Mouse (Mus musculus): ENCODE measurements at regions not wholly inside any gene's neighbourhood (a gene's known extent, or its start where the extent isn't known, plus 50 kb on each side); places are given as distances from the start of the nearest gene placed in this dataset.
A peak's percentile ranks its signal among the peaks of the same experiment; 100 is the strongest.

DNA sequence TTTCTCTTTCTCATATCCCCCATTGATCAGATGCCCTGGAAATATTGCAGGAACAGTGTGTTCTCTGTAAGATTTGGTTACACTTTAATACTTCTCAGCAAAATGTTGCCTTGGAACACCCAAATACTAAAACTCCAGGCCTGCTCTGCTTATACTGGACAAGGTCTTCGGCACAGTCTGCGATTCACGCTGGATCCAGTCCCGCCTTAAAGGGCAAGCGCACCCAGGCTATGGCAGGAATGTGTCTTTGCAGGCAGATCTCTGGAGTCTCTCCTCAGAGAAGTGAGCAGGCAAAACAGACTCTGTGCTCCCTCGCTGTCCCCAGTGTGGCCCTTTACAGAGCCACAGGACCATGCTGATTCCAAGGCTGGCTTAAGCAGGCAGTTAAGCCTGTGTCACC lies 246.2 kb upstream of the Runx1 start:
- no peak for DNase-seq (ENCODE audit: low spot score in 2 of 2)

DNA sequence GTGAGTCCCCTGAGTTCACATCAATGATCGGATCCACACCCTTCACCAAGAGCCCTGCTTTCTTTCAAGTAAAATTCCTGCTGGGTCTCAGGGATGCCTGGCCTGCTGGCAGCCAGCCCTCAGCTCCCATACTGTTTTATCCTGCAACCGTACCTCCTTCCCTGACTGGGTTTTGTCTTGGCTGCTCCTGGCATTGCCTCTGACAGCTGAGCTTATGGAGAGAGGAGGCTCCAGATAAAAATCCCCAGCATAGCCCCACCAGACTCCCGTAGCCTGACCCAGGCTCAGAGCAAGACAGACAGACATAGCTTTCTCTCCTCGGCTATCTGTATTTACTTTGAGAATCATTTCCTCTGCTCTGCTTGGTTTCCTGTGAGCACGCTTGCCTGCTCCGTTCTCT lies 245.8 kb upstream of the Runx1 start:
- no peak for DNase-seq (ENCODE audit: low spot score in 2 of 2)

DNA sequence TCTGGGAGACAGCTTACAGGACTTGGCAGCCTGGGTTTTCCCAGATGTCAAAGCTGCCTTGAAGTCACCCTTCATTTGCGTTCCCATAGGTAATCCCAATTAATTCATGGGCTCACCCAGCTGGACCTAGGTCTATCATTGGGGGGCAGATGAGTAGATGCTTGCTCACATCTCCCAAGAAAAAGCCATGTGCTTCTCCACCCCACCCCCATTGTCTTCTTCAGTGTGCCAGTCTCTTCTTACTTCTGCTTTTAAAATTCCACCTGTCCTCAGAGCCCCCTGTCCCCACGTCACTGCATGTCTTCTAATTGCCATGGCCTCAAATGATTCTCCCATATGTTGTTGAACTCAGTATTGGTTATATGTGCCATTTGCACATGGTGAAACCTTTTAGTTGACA lies 240.9 kb upstream of the Runx1 start:
- no peak for DNase-seq (ENCODE audit: low spot score in 2 of 2)

DNA sequence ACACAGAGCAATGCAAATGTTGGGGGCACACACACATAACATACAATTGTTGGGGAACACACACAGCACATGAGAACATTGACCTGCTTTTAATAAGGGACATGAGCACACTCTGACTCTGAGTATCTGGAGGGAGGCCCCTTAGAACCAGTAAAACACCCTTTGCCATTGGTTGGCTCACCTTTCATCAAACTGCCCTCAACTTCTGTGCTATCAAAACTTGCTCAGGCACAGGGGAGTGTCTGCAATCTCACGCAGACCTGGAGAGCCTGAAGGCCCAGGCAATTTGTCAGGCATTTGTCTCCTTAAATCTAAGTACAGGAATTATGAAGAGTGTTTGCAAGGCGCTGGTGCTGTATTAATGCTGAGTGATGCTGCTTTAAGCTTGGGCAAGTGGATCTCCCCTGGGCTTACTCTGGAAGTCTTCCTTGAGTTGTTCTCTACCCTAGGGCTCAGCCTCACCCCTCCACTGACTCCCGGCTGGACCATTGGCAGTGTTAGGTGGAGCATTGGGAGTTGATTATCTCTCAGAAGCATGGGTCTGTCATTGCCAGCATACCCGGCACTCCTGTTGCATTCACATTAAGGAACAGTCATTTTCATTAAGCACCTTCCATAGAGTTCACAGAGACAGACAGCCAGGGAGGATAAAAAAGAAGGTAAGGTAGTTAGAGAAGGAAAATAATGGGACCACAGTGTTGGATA lies 235.7 kb upstream of the Runx1 start:
- DNase-seq (ENCODE audit: low spot score in 2 of 2), result no peak

- no peak for DNase-seq (ENCODE audit: low spot score in 2 of 2)
Observed at GRCm38 (mm10) chr16:93056295-93056694, 230.3 kb upstream of the Runx1 start.

GRCm38 (mm10) chr16:93055545-93055944 lies 229.6 kb upstream of the Runx1 start:
- no peak for DNase-seq (ENCODE audit: low spot score in 2 of 2)

- DNase-seq (ENCODE audit: low spot score in 2 of 2), result no peak
Observed at GRCm38 (mm10) chr16:93051233-93051632, 225.3 kb upstream of the Runx1 start.

DNA sequence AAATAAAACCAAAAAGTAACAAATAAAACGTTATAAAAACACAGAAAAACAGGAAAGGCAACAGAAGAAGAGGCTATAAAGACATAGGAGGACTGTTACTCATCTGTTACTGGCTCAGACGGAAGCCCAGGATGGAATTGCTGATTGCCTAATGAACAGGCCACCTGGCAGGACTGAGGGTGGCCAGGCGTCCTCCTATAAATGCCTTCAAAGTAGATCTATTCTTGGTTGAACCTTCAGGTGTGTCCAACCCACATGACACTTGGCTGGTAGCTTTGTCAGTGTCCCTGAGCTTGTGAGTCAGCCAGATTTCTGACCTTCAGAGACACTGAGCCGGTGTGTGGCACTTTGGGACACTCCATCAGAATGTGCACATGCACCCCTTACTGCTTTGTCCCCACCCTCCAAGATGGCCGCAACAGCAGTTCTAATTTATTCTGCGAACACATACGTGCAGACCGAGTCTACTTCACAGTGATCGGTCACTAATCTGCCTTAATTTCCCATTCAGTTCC lies 222.5 kb upstream of the Runx1 start:
- no peak for DNase-seq (ENCODE audit: low spot score in 2 of 2)

GRCm38 (mm10) chr16:93047594-93047993 lies 221.6 kb upstream of the Runx1 start:
- no peak for DNase-seq (ENCODE audit: low spot score in 2 of 2)

- no peak for DNase-seq (ENCODE audit: low spot score in 2 of 2)
Observed at GRCm38 (mm10) chr16:93046221-93046620, 220.3 kb upstream of the Runx1 start.

GRCm38 (mm10) chr16:93043355-93043754 lies 217.4 kb upstream of the Runx1 start:
- no peak for DNase-seq (ENCODE audit: low spot score in 2 of 2)

- DNase-seq (ENCODE audit: low spot score in 2 of 2), result no peak
Observed at GRCm38 (mm10) chr16:93042941-93043340, 217.0 kb upstream of the Runx1 start.

GRCm38 (mm10) chr16:93042491-93042890 lies 216.5 kb upstream of the Runx1 start:
- no peak for DNase-seq (ENCODE audit: low spot score in 2 of 2)

- no peak for DNase-seq (ENCODE audit: low spot score in 2 of 2)
Observed at GRCm38 (mm10) chr16:93041887-93042286, 215.9 kb upstream of the Runx1 start.

DNA sequence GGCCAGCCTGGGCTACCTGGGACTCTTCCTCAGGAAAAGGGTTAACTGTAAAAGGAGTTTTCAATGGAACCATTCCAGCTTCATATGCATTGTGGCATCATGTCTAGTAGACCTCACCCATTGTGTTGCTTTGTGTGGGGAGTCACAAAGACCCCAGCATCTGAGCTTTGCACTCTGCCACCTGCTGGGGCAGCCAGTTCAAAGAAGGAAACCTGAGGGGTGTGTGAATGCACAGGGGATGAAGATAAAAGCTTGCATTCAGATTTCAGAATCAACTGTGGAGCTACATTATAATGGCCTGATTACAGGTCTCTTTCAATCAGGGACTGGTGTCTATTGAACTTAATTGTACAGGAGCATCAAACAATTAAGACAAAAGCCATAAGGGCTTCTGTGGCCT lies 215.4 kb upstream of the Runx1 start:
- DNase-seq (ENCODE audit: low spot score in 2 of 2), result no peak

GRCm38 (mm10) chr16:93035626-93036025 lies 209.7 kb upstream of the Runx1 start:
- no peak for DNase-seq (ENCODE audit: low spot score in 2 of 2)

DNA sequence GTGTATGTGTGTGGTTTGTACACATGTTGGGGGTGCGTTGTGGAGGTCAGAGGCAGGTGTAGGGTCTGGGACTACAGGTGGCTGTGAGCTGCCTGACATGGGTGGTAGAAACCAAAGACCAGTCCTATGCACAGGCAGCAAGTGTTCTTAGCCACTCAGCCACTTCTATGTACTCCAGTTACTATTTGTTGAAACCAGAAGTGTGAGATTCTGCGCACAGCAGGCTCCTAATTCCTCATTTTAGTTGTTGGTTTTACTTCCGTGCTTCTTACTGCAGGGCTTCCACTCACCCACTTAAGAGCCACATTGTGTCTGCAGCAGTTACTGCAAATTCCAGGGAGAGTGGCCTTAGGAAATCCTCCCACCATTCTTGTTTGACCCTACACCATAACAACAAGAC lies 208.0 kb upstream of the Runx1 start:
- DNase-seq (ENCODE audit: low spot score in 2 of 2), result peak in 1 of 2 experiments; percentile 7

GRCm38 (mm10) chr16:93031624-93032023 lies 205.7 kb upstream of the Runx1 start:
- DNase-seq (ENCODE audit: low spot score in 2 of 2), result no peak

DNA sequence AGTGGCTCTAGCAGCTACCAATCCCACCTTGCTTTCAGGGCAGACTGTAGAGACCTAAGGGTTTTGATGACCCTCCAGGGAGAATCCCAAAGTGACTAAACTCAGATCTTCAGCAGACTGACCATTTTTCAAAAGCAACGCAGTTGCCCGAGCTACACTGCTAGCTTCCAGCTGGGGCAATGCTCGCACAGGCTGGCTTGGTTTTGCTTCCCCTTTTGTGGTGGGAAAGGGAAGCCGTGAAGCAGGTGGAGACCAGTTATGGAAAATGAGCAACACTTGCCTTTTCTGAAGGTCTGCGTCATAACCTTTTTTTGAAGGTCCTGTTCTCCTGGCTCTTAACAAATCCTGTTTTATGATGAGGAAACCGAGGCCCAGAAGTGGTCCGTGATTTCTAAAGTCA lies 202.7 kb upstream of the Runx1 start:
- no peak for DNase-seq (ENCODE audit: low spot score in 2 of 2)

DNA sequence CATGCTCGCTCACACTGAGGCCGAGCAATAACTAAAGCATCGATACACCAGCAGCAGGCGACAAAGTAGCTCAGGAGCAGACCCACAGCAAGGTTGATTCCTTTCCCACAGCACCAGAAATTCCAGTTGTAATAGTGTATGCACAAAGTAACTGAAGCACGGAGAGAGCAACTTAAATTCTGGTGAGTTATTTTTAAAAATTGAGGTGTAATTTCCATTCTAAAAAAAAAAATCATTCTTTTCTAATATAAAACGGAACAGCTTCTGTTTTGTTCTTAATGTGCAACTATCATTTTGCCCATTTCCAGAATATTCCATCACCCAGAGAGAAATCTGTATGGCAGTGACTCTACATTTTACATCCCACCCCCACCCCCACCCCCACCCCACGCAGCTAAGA lies 202.1 kb upstream of the Runx1 start:
- no peak for DNase-seq (ENCODE audit: low spot score in 2 of 2)

- no peak for DNase-seq (ENCODE audit: low spot score in 2 of 2)
Observed at GRCm38 (mm10) chr16:93026094-93026648, 200.2 kb upstream of the Runx1 start.

- DNase-seq (ENCODE audit: low spot score in 2 of 2), result no peak
Observed at GRCm38 (mm10) chr16:93019800-93020555, 194.0 kb upstream of the Runx1 start.

- DNase-seq (ENCODE audit: low spot score in 2 of 2), result no peak
Observed at GRCm38 (mm10) chr16:93018766-93019165, 192.8 kb upstream of the Runx1 start.

Data from left cerebral cortex, adult 9 months (tissue).